Mouse (Mus musculus) brain, embryonic 14.5 days (tissue): ENCODE measurements around the gene Gm49366.
"Not testable (repeated sequence)": the region's sequence is repeated elsewhere in the genome, so short reads cannot be mapped to it uniquely, and the experiment has no call there.

Experiments used
- CTCF ChIP-seq: fragments of 200-500 bp; IDR thresholded peaks from 2 replicates; pipeline ENCODE4 v1.5.1; 2012; ENCODE audit warnings: inconsistent platforms, mild to moderate bottlenecking, moderate library complexity, borderline replicate concordance; ENCODE audit not compliant: insufficient read depth, insufficient read length; ENCODE audit errors: extremely low read depth
- POLR2A ChIP-seq: fragments of 200-500 bp; IDR thresholded peaks from 2 replicates; pipeline ENCODE4 v1.6.1; 2012; ENCODE audit warnings: mild to moderate bottlenecking, inconsistent platforms, borderline replicate concordance; ENCODE audit not compliant: poor library complexity, insufficient read depth, insufficient read length, severe bottlenecking; ENCODE audit errors: extremely low read depth

DNA sequence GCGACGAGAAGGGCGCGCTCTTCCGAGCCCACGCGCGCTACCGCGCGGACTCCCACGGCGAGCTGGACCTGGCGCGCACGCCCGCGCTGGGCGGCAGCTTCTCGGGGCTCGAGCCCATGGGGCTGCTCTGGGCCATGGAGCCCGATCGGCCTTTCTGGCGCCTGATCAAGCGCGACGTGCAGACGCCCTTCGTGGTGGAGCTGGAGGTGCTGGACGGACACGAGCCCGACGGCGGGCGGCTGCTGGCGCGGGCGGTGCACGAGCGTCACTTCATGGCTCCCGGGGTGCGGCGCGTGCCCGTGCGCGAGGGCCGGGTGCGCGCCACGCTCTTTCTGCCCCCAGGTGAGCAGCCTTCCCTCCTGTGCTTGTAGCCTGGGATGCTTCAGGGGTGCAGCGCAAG is 30.8 kb downstream of the Gm49366 start:
- TF ChIP-seq CTCF, POLR2A: not testable (repeated sequence)
